10 mouse cellular contexts compared by ENCODE assay signal in genomic region chr10:77210666-77211065, GRCm38 (mm10). TPM values are rescaled to one million over a fixed set of nuclear protein-coding genes. Genes with fewer than 3 reads are reported as not detected.
DNase-seq lines count a peak whose midpoint lies in the region; ATAC-seq lines count a peak whose summit lies in the region.
"Had no signal": no experiment of that assay in that cellular context is flagged by ENCODE, and none has a peak within 500 bp of the region (broad histone marks: within the 10 kb centered on the region; RNA-seq: fewer than 3 reads in every experiment).

No protein-coding gene starts in this region.

- H3K4me1 ChIP-seq in heart, embryonic 14.5 days (ENCODE audit: control insufficient read depth in 2 of 2, insufficient read depth in 2 of 2, low read length in 2 of 2), result peaks cover 35 to 47% of the 10 kb centered on the region in 2 experiments
- H3K4me1 ChIP-seq in megakaryocyte, embryonic 14.5 days, result peaks cover 97% of the 10 kb centered on the region
- H3K4me1 ChIP-seq in limb, embryonic 15.5 days, result peaks cover 47% of the 10 kb centered on the region
- peaks cover 41% of the 10 kb centered on the region for H3K4me1 ChIP-seq in stomach, embryonic 16.5 days (ENCODE audit: control insufficient read depth, insufficient read depth, low read length)
- H3K4me1 ChIP-seq: hindbrain, embryonic 15.5 days had no signal

- H3K27me3 ChIP-seq in heart, embryonic 14.5 days (ENCODE audit: control insufficient read depth, insufficient read depth, low read length), result no peaks in the 10 kb centered on the region
- no peaks in the 10 kb centered on the region for H3K27me3 ChIP-seq in megakaryocyte, embryonic 14.5 days (replicated peaks)
- no peaks in the 10 kb centered on the region for H3K27me3 ChIP-seq in limb, embryonic 15.5 days
- no peaks in the 10 kb centered on the region for H3K27me3 ChIP-seq in stomach, embryonic 16.5 days (ENCODE audit: control insufficient read depth, insufficient read depth, low read length)
- H3K27me3 ChIP-seq: hindbrain, embryonic 15.5 days had no signal

- H3K4me3 ChIP-seq in heart, embryonic 14.5 days (ENCODE audit: control insufficient read depth in 1 of 2, insufficient read depth in 1 of 2, low read depth in 1 of 2, low read length in 2 of 2), result no peak overlapping the region
- peak overlapping the region; percentile 87 for H3K4me3 ChIP-seq in megakaryocyte, embryonic 14.5 days (replicated peaks)
- H3K4me3 ChIP-seq in limb, embryonic 15.5 days, result no peak overlapping the region
- H3K4me3 ChIP-seq in stomach, embryonic 16.5 days (replicated peaks; ENCODE audit: low read length), result no peak overlapping the region
- H3K4me3 ChIP-seq: hindbrain, embryonic 15.5 days had no signal

- no peak overlapping the region for H3K4me2 ChIP-seq in heart, embryonic 14.5 days (ENCODE audit: low read length)
- no peak overlapping the region for H3K4me2 ChIP-seq in limb, embryonic 15.5 days
- no peak overlapping the region for H3K4me2 ChIP-seq in stomach, embryonic 16.5 days (ENCODE audit: low read depth, low read length)
- H3K4me2 ChIP-seq: hindbrain, embryonic 15.5 days had no signal

- peak overlapping the region; percentile 17 to 64 for H3K27ac ChIP-seq in heart, embryonic 14.5 days (replicated peaks in 1 of 2; ENCODE audit: control insufficient read depth in 1 of 2, insufficient read depth in 1 of 2, low read depth in 2 of 2, low read length in 2 of 2)
- peak overlapping the region; percentile 43 for H3K27ac ChIP-seq in limb, embryonic 15.5 days
- peak overlapping the region; percentile 74 for H3K27ac ChIP-seq in stomach, embryonic 16.5 days (ENCODE audit: low read length)
- H3K27ac ChIP-seq: hindbrain, embryonic 15.5 days had no signal

- no peak for ATAC-seq in heart, embryonic 14.5 days (ENCODE audit: insufficient number of reproducible peaks, insufficient read depth, low FRiP score, low read depth)
- ATAC-seq in megakaryocyte, adult 5-6 weeks (ENCODE audit: poor library complexity, severe bottlenecking), result no peak
- ATAC-seq in limb, embryonic 15.5 days (ENCODE audit: insufficient number of reproducible peaks, low FRiP score, low TSS enrichment, low read depth), result no peak
- ATAC-seq in stomach, embryonic 16.5 days (ENCODE audit: insufficient read depth, low FRiP score), result no peak

- 94% methylated on average over 3 of the region's 3 CpGs for WGBS in heart, embryonic 14.5 days
- WGBS in limb, embryonic 15.5 days, result 90% methylated on average over 3 of the region's 3 CpGs
- WGBS in stomach, embryonic 16.5 days, result 93% methylated on average over 3 of the region's 3 CpGs

- H3K9ac ChIP-seq in heart, embryonic 14.5 days (ENCODE audit: low read length), result no peak overlapping the region
- no peak overlapping the region for H3K9ac ChIP-seq in limb, embryonic 15.5 days
- H3K9ac ChIP-seq in stomach, embryonic 16.5 days (ENCODE audit: low read length), result no peak overlapping the region
- H3K9ac ChIP-seq: hindbrain, embryonic 15.5 days had no signal

- DNase-seq in heart, adult 8-10 months (ENCODE audit: low spot score), result no peak
- no peak for DNase-seq in adrenal gland, postnatal 10 days
- no peak for DNase-seq in right cerebral cortex, postnatal 14 days
- DNase-seq: thymus, adult 2 months had no signal

- H3K9me3 ChIP-seq in heart, embryonic 14.5 days (ENCODE audit: control insufficient read depth, low read length), result no peaks in the 10 kb centered on the region
- H3K9me3 ChIP-seq in megakaryocyte, embryonic 14.5 days, result no peaks in the 10 kb centered on the region
- H3K9me3 ChIP-seq in limb, embryonic 15.5 days, result no peaks in the 10 kb centered on the region
- H3K9me3 ChIP-seq in stomach, embryonic 16.5 days (replicated peaks; ENCODE audit: control insufficient read depth, low read length), result no peaks in the 10 kb centered on the region
- H3K9me3 ChIP-seq: hindbrain, embryonic 15.5 days had no signal

- H3K36me3 ChIP-seq in heart, embryonic 14.5 days (ENCODE audit: control insufficient read depth, insufficient read depth, low read length), result no peaks in the 10 kb centered on the region
- peaks cover 26% of the 10 kb centered on the region for H3K36me3 ChIP-seq in megakaryocyte, embryonic 14.5 days (replicated peaks; ENCODE audit: low read length)
- H3K36me3 ChIP-seq in limb, embryonic 15.5 days, result no peaks in the 10 kb centered on the region
- no peaks in the 10 kb centered on the region for H3K36me3 ChIP-seq in stomach, embryonic 16.5 days (ENCODE audit: control insufficient read depth, insufficient read depth, low read length)
- H3K36me3 ChIP-seq: hindbrain, embryonic 15.5 days had no signal

RNA-seq across cellular contexts. Expression of gene Col18a1, which starts 44.3 kb away (rescaled TPM):
- polyA plus RNA-seq in heart, embryonic 14.5 days (2014; fragmentation: Nextera tagmentation; extraction: Ambion mirVana), result 93.5 and 102 TPM in 2 replicates
- 1 to 10 TPM; 5.5 to 9.3 (median 7.7) TPM for total RNA-seq in heart, adult 8-10 months (2022)
- 946 and 2,951 TPM in 2 replicates for polyA plus RNA-seq in megakaryocyte, embryonic 14.5 days (2012; ENCODE audit: insufficient read depth, low replicate concordance)
- total RNA-seq in megakaryocyte, adult 5-6 weeks (2015), result 0.09 TPM in 1 of 2 replicates, not detected in the other
- total RNA-seq in megakaryocyte, adult 5-6 weeks (2017), result not detected in 2 replicates
- polyA plus RNA-seq in limb, embryonic 15.5 days (2015; fragmentation: Nextera tagmentation; extraction: Ambion mirVana), result 93.5 and 100.0 TPM in 2 replicates
- 78.9 and 82.2 TPM in 2 replicates for polyA plus RNA-seq in stomach, embryonic 16.5 days (2015; fragmentation: Nextera tagmentation; extraction: Ambion mirVana)
- 100 to 1,000 TPM in 1 of 2 experiments, 10 to 100 TPM in 1; 85.2 to 159 TPM for total RNA-seq in adrenal gland, postnatal 10 days (2021)

RNA-seq across cellular contexts. Expression of gene Pofut2, which starts 48.4 kb away (rescaled TPM):
- polyA plus RNA-seq in heart, embryonic 14.5 days (2014; fragmentation: Nextera tagmentation; extraction: Ambion mirVana), result 105 TPM in 2 replicates
- 10 to 100 TPM; 42.1 to 48.1 (median 45.9) TPM for total RNA-seq in heart, adult 8-10 months (2022)
- polyA plus RNA-seq in megakaryocyte, embryonic 14.5 days (2012; ENCODE audit: insufficient read depth, low replicate concordance), result 78.3 and 80.8 TPM in 2 replicates
- total RNA-seq in megakaryocyte, adult 5-6 weeks (2015), result 16.2 and 17.2 TPM in 2 replicates
- total RNA-seq in megakaryocyte, adult 5-6 weeks (2017), result 11.0 and 19.2 TPM in 2 replicates
- 187 and 210 TPM in 2 replicates for polyA plus RNA-seq in limb, embryonic 15.5 days (2015; fragmentation: Nextera tagmentation; extraction: Ambion mirVana)
- 125 and 137 TPM in 2 replicates for polyA plus RNA-seq in stomach, embryonic 16.5 days (2015; fragmentation: Nextera tagmentation; extraction: Ambion mirVana)
- total RNA-seq in adrenal gland, postnatal 10 days (2021), result 10 to 100 TPM; 66.2 to 68.2 TPM
